Mouse (Mus musculus): Measurements from ENCODE around the gene Spsb3.

Spsb3 gene

DNA sequence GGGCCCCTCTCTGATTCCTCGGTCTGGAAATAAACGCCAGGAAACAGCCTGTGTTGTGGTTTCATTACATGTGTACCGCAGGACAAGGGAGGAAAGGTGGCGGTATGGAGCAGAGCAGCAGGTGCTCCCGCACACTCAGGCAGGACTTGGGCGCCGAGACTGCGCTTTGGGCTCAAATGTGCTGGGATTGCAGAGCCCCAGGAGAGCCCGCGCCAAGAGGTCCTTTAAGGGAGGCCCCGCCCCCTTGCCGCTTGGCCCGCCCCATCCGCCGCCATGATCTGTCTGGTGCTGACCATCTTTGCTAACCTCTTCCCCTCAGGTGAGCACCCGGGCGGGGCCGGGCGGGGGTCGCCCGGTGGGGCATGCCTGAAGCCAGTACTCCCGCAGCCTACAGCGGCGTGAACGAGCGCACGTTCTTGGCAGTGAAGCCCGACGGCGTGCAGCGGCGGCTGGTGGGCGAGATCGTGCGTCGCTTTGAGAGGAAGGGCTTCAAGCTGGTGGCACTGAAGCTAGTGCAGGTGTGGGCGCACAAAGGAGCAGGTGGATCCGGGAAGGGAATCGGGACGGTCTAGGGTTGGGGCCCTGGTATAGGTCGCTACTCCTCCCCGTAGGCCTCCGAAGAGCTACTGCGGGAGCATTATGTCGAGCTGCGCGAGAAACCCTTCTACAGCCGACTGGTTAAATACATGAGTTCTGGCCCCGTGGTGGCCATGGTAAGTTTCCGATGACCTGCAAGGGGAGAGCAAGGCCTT is 10.0 kb downstream of the Spsb3 start, which contains the start of gene Nme3:
Gene Nme3 (plus strand): TSS at position 260 of the 752 bp plus-strand sequence.
- DNase-seq (ENCODE audit: low read depth): peak; percentile 86

DNA sequence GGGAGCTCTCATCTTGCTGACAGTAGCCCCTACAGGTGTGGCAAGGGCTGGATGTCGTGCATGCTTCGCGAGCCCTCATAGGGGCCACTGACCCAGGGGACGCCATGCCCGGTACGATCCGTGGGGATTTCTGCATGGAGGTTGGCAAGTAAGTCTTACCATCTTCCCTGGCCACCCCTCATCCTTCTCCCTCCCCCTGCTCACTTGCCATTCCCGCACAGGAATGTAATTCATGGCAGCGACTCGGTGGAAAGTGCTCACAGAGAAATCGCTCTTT is 10.5 kb downstream of the Spsb3 start:
- no peak for DNase-seq (ENCODE audit: low read depth)

- no peak for DNase-seq (ENCODE audit: low read depth)
These were observed 11.2 kb downstream of the Spsb3 start for GRCm38 (mm10) chr17:24897600-24897999.

GRCm38 (mm10) chr17:24898041-24898854 is 11.8 kb downstream of the Spsb3 start:
- no peak for DNase-seq (ENCODE audit: low read depth)

- DNase-seq (ENCODE audit: low read depth): no peak
These were observed 12.7 kb downstream of the Spsb3 start for GRCm38 (mm10) chr17:24899153-24899552.

GRCm38 (mm10) chr17:24900014-24900413 is 13.6 kb downstream of the Spsb3 start:
- no peak for DNase-seq (ENCODE audit: low read depth)

GRCm38 (mm10) chr17:24902124-24902523 is 15.7 kb downstream of the Spsb3 start:
- no peak for DNase-seq (ENCODE audit: low read depth)

DNA sequence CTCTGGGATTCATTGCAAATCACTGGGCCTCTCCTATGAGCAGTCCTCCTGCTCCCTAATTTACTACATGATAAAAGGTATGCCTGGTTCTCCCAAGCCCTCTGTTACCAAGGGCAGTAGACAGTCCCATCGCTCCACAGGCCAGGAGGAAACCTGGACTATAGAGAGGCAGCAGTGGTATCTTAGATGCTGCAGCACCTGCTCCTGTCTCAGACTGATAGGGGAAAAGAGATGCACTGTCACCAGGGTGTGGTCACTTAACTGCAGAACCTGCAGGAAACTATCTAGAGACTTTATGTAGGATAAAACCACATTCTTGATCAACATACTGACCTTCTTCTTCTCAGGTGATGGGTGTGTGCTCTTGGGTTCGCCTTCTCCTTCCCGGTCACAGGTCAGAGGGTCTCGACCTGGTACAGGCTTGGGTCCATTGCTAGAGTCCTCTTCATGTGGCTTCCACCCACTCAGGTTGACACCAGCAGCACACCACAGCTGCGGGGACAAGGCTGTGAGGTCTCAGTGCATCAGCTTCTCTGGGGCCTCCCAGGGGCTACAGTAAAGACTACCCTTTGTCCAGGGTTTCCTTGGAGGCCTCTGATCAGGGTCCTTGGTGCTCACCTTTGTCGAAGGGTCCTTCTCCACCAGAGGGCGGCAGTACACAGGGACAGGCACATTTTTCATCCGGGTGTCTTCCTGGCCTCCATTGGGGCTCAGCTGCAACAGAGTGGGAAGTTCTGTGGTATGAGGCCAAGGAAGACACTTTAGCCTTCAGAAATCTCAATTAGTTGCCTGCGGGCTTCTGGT is 16.4 kb downstream of the Spsb3 start:
- peak; percentile 22 for DNase-seq (ENCODE audit: low read depth)

GRCm38 (mm10) chr17:24903767-24904166 is 17.3 kb downstream of the Spsb3 start:
- DNase-seq (ENCODE audit: low read depth): no peak

DNA sequence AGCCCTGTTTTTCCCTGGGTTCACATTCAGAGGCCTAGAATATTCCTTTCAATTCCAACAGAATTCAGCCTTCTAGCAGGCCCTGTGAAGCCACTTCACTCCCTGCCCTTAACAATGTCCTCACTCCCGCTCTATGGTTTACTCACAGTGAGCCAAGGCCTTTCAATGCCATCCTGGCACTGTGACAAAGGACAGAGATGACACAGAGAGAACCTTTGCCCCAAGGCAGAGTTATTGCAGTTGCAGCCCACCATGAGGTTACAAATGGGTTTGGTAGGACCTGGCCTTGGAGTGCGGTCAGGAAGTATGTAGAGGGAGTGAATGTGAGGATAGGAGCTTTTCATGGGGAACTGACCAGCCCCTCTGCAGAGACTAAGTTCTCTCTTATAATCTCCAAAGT is 21.1 kb downstream of the Spsb3 start:
- DNase-seq (ENCODE audit: low read depth): no peak

- no peak for DNase-seq (ENCODE audit: low read depth)
These were observed 27.5 kb downstream of the Spsb3 start for GRCm38 (mm10) chr17:24913984-24914383.

DNA sequence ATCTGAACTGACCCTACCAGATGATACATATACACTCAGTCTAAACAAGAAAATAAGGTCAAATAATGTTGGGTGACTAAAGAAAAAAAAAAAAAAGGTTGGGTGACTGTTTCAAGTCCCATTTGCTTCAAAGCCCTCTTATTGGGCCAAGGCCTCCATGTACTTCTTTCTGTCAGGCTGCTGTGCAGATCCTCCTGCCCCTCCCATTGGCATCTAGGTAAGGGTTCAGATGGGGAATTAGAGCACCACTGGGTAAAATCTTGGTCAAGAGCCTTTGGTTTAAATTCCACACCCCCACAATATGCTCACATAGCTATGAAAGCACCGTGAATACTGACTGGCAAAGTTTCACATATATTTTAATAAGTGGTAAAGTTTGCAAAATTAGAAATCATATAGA is 36.8 kb downstream of the Spsb3 start:
- no peak for DNase-seq (ENCODE audit: low read depth)

DNA sequence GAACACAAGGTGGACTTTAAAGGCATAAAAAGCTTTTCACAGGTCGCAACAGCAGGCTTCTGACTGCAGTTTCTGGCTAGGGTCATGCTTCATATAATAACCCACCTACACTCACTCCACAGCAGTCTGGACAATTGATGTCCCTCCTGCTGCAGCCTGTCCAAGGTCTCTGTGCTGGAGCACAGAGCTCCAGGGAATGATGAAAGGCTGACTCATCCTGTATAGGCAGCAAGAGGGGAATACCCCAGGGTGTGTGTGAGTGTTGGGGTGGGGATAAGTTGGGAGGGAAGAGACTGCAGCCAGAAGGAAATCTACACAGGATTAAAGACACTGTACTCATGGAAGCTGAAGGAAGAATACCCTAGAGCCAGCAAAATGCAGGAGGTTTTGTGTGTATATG is 43.1 kb downstream of the Spsb3 start:
- no peak for DNase-seq (ENCODE audit: low read depth)

- DNase-seq (ENCODE audit: low read depth): no peak
These were observed 46.0 kb downstream of the Spsb3 start for GRCm38 (mm10) chr17:24932431-24932830.

DNA sequence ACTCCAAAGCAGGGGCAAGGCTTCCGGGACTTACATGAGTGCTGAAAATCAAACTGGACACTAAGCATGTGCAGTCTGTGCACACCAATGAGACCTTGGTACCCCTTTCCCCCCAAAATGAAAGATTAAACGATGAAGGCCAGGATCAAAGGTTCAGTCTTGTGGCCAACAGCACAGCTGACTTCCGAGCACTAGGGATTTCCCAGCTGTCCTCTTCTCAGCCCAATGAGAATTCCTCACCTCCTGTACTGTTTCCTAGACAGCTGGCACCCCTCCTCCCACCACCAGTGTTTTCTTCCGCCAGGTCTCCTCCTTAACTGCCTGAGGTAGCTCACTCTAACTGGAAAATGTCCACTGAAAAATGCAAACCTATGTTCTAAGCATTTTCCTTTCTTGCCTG is 46.7 kb downstream of the Spsb3 start:
- no peak for DNase-seq (ENCODE audit: low read depth)

DNA sequence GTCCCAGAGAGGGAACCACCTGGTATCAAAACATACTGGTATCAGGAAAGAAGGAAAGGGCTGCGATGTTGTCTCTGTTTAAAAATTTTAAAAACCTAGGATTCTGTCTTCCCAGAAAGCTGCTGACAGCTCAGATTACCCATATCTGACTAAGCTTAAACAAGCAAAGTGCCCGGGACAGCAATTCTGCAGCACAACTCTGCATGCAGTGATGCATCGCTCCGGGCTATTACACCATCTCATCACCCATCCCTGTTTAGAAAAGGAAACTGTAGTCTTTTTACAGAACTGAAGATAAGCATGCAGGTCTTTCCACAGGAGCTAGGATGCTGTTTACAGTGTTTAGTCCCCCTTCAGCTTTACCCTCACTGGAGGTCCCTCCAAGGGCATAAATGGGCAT is 48.5 kb downstream of the Spsb3 start:
- no peak for DNase-seq (ENCODE audit: low read depth)

DNA sequence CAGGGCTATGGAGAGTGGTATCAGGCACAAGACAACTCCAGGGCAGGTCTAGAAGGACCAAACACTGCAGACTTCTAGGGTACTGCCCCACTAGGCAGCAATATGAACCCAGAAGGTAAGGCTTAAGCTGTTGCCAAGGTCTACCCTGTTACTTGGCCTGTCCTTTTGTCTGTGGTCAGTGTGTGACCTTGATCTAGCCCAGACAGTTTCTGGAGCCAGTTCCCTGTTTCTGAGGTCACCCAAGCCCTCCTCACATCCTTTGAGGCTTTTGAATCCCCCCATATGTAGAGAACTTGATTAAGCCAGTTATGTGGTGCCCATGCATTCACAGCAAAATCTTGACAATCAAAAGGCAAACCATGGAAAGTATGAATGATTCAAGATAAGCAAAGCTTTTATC is 49.2 kb downstream of the Spsb3 start:
- DNase-seq (ENCODE audit: low read depth): peak; percentile 21

- DNase-seq (ENCODE audit: low read depth): peak; percentile 97
These were observed 50.1 kb downstream of the Spsb3 start, which contains the start of gene Mapk8ip3 for GRCm38 (mm10) chr17:24936259-24937237. TSS of gene Mapk8ip3 (minus strand) at chr17:24936977.

DNA sequence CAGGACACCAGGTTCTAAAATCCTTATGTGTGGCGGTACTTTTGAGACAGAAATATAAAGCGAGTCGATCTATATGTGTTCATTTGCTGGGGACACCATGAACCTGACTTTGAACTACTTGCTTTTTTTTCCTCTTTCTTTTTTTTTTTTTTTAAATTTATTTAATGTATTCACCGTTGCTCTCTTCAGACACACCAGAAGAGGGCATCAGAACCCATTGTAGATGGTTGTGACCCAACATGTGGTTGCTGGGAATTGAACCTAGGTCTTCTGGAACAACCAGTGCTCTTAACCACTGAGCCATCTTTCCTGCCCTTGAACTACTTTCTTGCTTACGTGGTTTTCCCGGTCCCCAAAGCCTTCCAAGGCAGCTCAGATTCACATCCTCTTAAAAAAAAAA is 50.8 kb downstream of the Spsb3 start:
- DNase-seq (ENCODE audit: low read depth): no peak
